21 mouse cellular contexts compared by ENCODE assay signal in the genomic region with DNA sequence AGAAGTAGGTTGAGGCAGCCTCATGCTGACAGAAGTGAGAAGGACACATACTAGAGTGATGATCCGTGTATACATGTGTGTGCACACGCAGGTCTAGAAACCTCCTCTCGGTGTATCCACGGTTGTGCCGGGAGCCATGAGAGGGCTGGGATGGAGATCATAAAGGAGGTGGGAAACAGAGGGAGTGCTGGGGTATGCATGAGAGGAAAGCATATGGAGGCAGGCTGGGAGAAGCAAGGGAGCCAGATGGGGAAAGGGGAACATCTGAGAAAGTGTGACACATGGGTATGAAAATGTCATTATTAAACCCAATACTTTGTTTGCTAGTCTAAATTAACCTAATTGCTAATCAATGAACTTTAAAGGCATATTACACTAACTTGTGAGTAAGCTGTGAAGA. TPM values are rescaled to one million over a fixed set of nuclear protein-coding genes. Genes with fewer than 3 reads are reported as not detected.
DNase-seq lines count a peak whose midpoint lies in the region; ATAC-seq and TF ChIP-seq lines count a peak whose summit lies in the region.
"Had no signal": no experiment of that assay in that cellular context is flagged by ENCODE, and none has a peak within 500 bp of the region (broad histone marks: within the 10 kb centered on the region; RNA-seq: fewer than 3 reads in every experiment).

No protein-coding gene starts in this region.

- no peak overlapping the region for H3K4me3 ChIP-seq in forebrain, embryonic 14.5 days (ENCODE audit: low read depth, low read length)
- no peak overlapping the region for H3K4me3 ChIP-seq in forebrain, postnatal 0 days (ENCODE audit: low read depth, low read length)
- peak overlapping the region; percentile 13; the same call in 1 of the 2 replicates for H3K4me3 ChIP-seq in layer of hippocampus, adult 2 months
- H3K4me3 ChIP-seq: embryonic facial prominence, embryonic 13.5 days; heart, embryonic 12.5 days; hindbrain, embryonic 15.5 days had no signal

- TF ChIP-seq CTCF in forebrain, postnatal 0 days (IDR thresholded peaks at IDR 0.05; ENCODE audit: low read depth): no peak
- no peak for TF ChIP-seq CTCF in layer of hippocampus, adult 2 months (conservative IDR thresholded peaks at IDR 0.05)

- H3K36me3 ChIP-seq in forebrain, embryonic 14.5 days (ENCODE audit: control insufficient read depth, insufficient read depth, low read length): peaks cover 62% of the 10 kb centered on the region
- H3K36me3 ChIP-seq in forebrain, postnatal 0 days (ENCODE audit: insufficient read depth): peaks cover 47% of the 10 kb centered on the region

- H3K4me2 ChIP-seq in forebrain, embryonic 14.5 days (ENCODE audit: low read length): no peak overlapping the region
- H3K4me2 ChIP-seq in forebrain, postnatal 0 days (ENCODE audit: low read depth): no peak overlapping the region
- H3K4me2 ChIP-seq: embryonic facial prominence, embryonic 13.5 days; heart, embryonic 12.5 days; hindbrain, embryonic 15.5 days had no signal

- no peaks in the 10 kb centered on the region for H3K9me3 ChIP-seq in forebrain, embryonic 14.5 days (replicated peaks; ENCODE audit: control insufficient read depth, low read length)
- no peaks in the 10 kb centered on the region for H3K9me3 ChIP-seq in forebrain, postnatal 0 days (ENCODE audit: low read length)
- H3K9me3 ChIP-seq: embryonic facial prominence, embryonic 13.5 days; heart, embryonic 12.5 days; hindbrain, embryonic 15.5 days had no signal

- H3K4me1 ChIP-seq in forebrain, embryonic 14.5 days (ENCODE audit: control insufficient read depth, insufficient read depth, low read length): 0 out of 2 replicates have a peak, but pooled peaks cover 3% of the 10 kb centered on the region
- no peaks in the 10 kb centered on the region for H3K4me1 ChIP-seq in forebrain, postnatal 0 days (ENCODE audit: insufficient read depth)
- H3K4me1 ChIP-seq: embryonic facial prominence, embryonic 13.5 days; heart, embryonic 12.5 days had no signal

- peak; percentile 38 for DNase-seq in forebrain, embryonic 14.5 days (ENCODE audit: low spot score)
- no peak for DNase-seq in forebrain, postnatal 0 days
- DNase-seq in brain, adult 2 months (ENCODE audit: low read depth, low spot score): peak; percentile 41
- peak; percentile 65 to 74 for DNase-seq in layer of hippocampus, adult 2 months (ENCODE audit: low spot score in 2 of 2)
- DNase-seq in layer of hippocampus, postnatal 10 days (ENCODE audit: low spot score in 2 of 2): peak; percentile 28 to 40
- no peak for DNase-seq in right cerebral cortex, postnatal 14 days
- DNase-seq in cerebellum, adult 8-10 months: no peak
- no peak for DNase-seq in gastrocnemius, adult 8-10 months (ENCODE audit: low spot score in 2 of 2)
- DNase-seq: adrenal gland, adult 2 months; adrenal gland, postnatal 25 days; cerebellum, adult 11 months; cerebellum, adult 9-10 months; cerebellum, postnatal 25 days; gastrocnemius, postnatal 25 days had no signal

- no peak overlapping the region for H3K27ac ChIP-seq in forebrain, embryonic 14.5 days (ENCODE audit: low read depth, low read length)
- no peak overlapping the region for H3K27ac ChIP-seq in forebrain, postnatal 0 days (ENCODE audit: low read depth, low read length)
- H3K27ac ChIP-seq in layer of hippocampus, adult 2 months: peak overlapping the region; percentile 77
- H3K27ac ChIP-seq: embryonic facial prominence, embryonic 13.5 days; hindbrain, embryonic 15.5 days had no signal

- peak; percentile 66; the same call in 1 of the 2 replicates for ATAC-seq in forebrain, embryonic 14.5 days
- ATAC-seq in forebrain, postnatal 0 days: no peak
- ATAC-seq: activated CD4-positive, CD25-positive, alpha-beta regulatory T cell, adult 4 months; intestine, embryonic 16.5 days; Patski had no signal

- WGBS in forebrain, embryonic 14.5 days: 80% methylated on average over 5 of the region's 5 CpGs
- WGBS in forebrain, postnatal 0 days: 82% methylated on average over 5 of the region's 5 CpGs

- no peak overlapping the region for H3K9ac ChIP-seq in forebrain, embryonic 14.5 days (ENCODE audit: low read length)
- H3K9ac ChIP-seq in forebrain, postnatal 0 days: no peak overlapping the region
- H3K9ac ChIP-seq: embryonic facial prominence, embryonic 13.5 days; heart, embryonic 12.5 days; hindbrain, embryonic 15.5 days had no signal

- H3K27me3 ChIP-seq in forebrain, embryonic 14.5 days (replicated peaks; ENCODE audit: control insufficient read depth, insufficient read depth, low read length): no peaks in the 10 kb centered on the region
- H3K27me3 ChIP-seq in forebrain, postnatal 0 days (ENCODE audit: insufficient read depth, low read length): no peaks in the 10 kb centered on the region; the same call in 1 of the 2 replicates
- H3K27me3 ChIP-seq: CH12.LX; embryonic facial prominence, embryonic 13.5 days; heart, embryonic 12.5 days; hindbrain, embryonic 15.5 days; Patski had no signal

RNA-seq across cellular contexts. Expression of a gene that starts 37.1 kb away (rescaled TPM):
- polyA plus RNA-seq in forebrain, embryonic 14.5 days (2014; fragmentation: Nextera tagmentation; extraction: Ambion mirVana): 49.3 and 52.2 TPM in 2 replicates
- total RNA-seq in forebrain, postnatal 0 days (2014; rRNA removed): 57.8 and 75.9 TPM in 2 replicates
- 25.7 and 32.5 TPM in 2 replicates for polyA plus RNA-seq in forebrain, postnatal 0 days (2015; fragmentation: Nextera tagmentation; extraction: Ambion mirVana)
- 10 to 100 TPM; 88.3 to 92.9 TPM for total RNA-seq in layer of hippocampus, adult 2 months (2021)
- 10 to 100 TPM; 85.6 to 86.1 TPM for total RNA-seq in layer of hippocampus, postnatal 10 days (2021)
- total RNA-seq in gastrocnemius, adult 8-10 months (2022): 10 to 100 TPM; 27.4 to 33.8 (median 29.9) TPM

RNA-seq across cellular contexts. Expression of a gene that starts 50.7 kb away (rescaled TPM):
- polyA plus RNA-seq in forebrain, embryonic 14.5 days (2014; fragmentation: Nextera tagmentation; extraction: Ambion mirVana): 85.6 and 85.9 TPM in 2 replicates
- total RNA-seq in forebrain, postnatal 0 days (2014; rRNA removed): 61.0 and 86.9 TPM in 2 replicates
- 56.3 and 74.9 TPM in 2 replicates for polyA plus RNA-seq in forebrain, postnatal 0 days (2015; fragmentation: Nextera tagmentation; extraction: Ambion mirVana)
- 10 to 100 TPM; 28.4 to 32.1 TPM for total RNA-seq in layer of hippocampus, adult 2 months (2021)
- total RNA-seq in layer of hippocampus, postnatal 10 days (2021): 10 to 100 TPM; 60.3 to 64.6 TPM
- 1 to 10 TPM; 5.3 to 6.8 (median 5.6) TPM for total RNA-seq in gastrocnemius, adult 8-10 months (2022)

Comparison
In these comparisons a context has a peak if more than half of its experiments do, and no peak if none do; other contexts are left out.
1. DNase-seq: peak in forebrain, embryonic 14.5 days (single experiment), brain, adult 2 months (single experiment), layer of hippocampus, adult 2 months (2 of 2) and layer of hippocampus, postnatal 10 days (2 of 2); none in forebrain, postnatal 0 days (single experiment), right cerebral cortex, postnatal 14 days (single experiment), cerebellum, adult 8-10 months (single experiment) and gastrocnemius, adult 8-10 months (0 of 2).